In genomic region chr12:36373237-36373998, GRCm38 (mm10) we compare ENCODE assay signal across 12 mouse cellular contexts. TPM values are rescaled to one million over a fixed set of nuclear protein-coding genes. Genes with fewer than 3 reads are reported as not detected.
DNase-seq lines count a peak whose midpoint lies in the region; ATAC-seq and TF ChIP-seq lines count a peak whose summit lies in the region.
"Had no signal": no experiment of that assay in that cellular context is flagged by ENCODE, and none has a peak within 500 bp of the region (broad histone marks: within the 10 kb centered on the region; RNA-seq: fewer than 3 reads in every experiment).

No protein-coding gene starts in this region.

- H3K9me3 ChIP-seq in kidney, embryonic 15.5 days (replicated peaks), result no peaks in the 10 kb centered on the region
- H3K9me3 ChIP-seq in forebrain, embryonic 10.5 days, result no peaks in the 10 kb centered on the region
- H3K9me3 ChIP-seq: embryonic facial prominence, embryonic 13.5 days had no signal

- DNase-seq in kidney, adult 9 months, result peak; percentile 13
- no peak for DNase-seq in spleen, adult 2 months (ENCODE audit: low read depth in 1 of 2, low spot score in 2 of 2)
- DNase-seq in spleen, postnatal 10 days (ENCODE audit: low spot score in 2 of 2), result no peak
- peak; percentile 2 for DNase-seq in embryo, embryonic 10.5 days (ENCODE audit: low spot score)
- DNase-seq in forebrain, embryonic 10.5 days (ENCODE audit: extremely low spot score, low spot score), result no peak
- no peak for DNase-seq in kidney, postnatal 25 days
- DNase-seq: heart, postnatal 36 days; lung, postnatal 14 days; spleen, adult 18-20 months had no signal

- no peak overlapping the region for H3K4me3 ChIP-seq in kidney, embryonic 15.5 days (replicated peaks)
- H3K4me3 ChIP-seq in spleen, adult 2 months (ENCODE audit: extremely low read depth, insufficient read depth, insufficient read length), result no peak overlapping the region
- no peak overlapping the region for H3K4me3 ChIP-seq in forebrain, embryonic 10.5 days
- H3K4me3 ChIP-seq: embryonic facial prominence, embryonic 13.5 days had no signal

- H3K36me3 ChIP-seq in kidney, embryonic 15.5 days, result no peaks in the 10 kb centered on the region
- no peaks in the 10 kb centered on the region for H3K36me3 ChIP-seq in spleen, adult 2 months (ENCODE audit: control insufficient read depth, insufficient read depth, low read length)
- no peaks in the 10 kb centered on the region for H3K36me3 ChIP-seq in forebrain, embryonic 10.5 days (replicated peaks)
- H3K36me3 ChIP-seq: embryonic facial prominence, embryonic 13.5 days had no signal

- H3K9ac ChIP-seq in kidney, embryonic 15.5 days, result no peak overlapping the region
- H3K9ac ChIP-seq: embryonic facial prominence, embryonic 13.5 days had no signal

- H3K4me2 ChIP-seq in kidney, embryonic 15.5 days, result no peak overlapping the region
- H3K4me2 ChIP-seq: embryonic facial prominence, embryonic 13.5 days had no signal

- TF ChIP-seq POLR2A in spleen, adult 2 months (IDR thresholded peaks at IDR 0.05; ENCODE audit: low read depth, low read length), result no peak

- peak; percentile 17; the same call in 1 of the 2 replicates for TF ChIP-seq CTCF in spleen, adult 2 months (IDR thresholded peaks at IDR 0.05; ENCODE audit: extremely low read depth, insufficient read depth, insufficient read length, insufficient replicate concordance)

- no peaks in the 10 kb centered on the region for H3K27me3 ChIP-seq in kidney, embryonic 15.5 days
- no peaks in the 10 kb centered on the region for H3K27me3 ChIP-seq in spleen, adult 2 months (ENCODE audit: control insufficient read depth, insufficient read depth, low read length)
- H3K27me3 ChIP-seq in forebrain, embryonic 10.5 days (ENCODE audit: poor library complexity, severe bottlenecking), result no peaks in the 10 kb centered on the region
- H3K27me3 ChIP-seq: embryonic facial prominence, embryonic 13.5 days had no signal

- no peak overlapping the region for H3K27ac ChIP-seq in kidney, embryonic 15.5 days
- no peak overlapping the region for H3K27ac ChIP-seq in spleen, adult 2 months (ENCODE audit: insufficient read depth, low read length)
- no peak overlapping the region for H3K27ac ChIP-seq in forebrain, embryonic 10.5 days
- H3K27ac ChIP-seq: embryonic facial prominence, embryonic 13.5 days had no signal

- ATAC-seq in kidney, embryonic 15.5 days (replicated peaks; ENCODE audit: low FRiP score), result no peak
- ATAC-seq in inflammation-experienced regulatory T-cells, adult 6 months, result no peak

- no peaks in the 10 kb centered on the region for H3K4me1 ChIP-seq in kidney, embryonic 15.5 days
- no peaks in the 10 kb centered on the region for H3K4me1 ChIP-seq in spleen, adult 2 months (ENCODE audit: control insufficient read depth, insufficient read depth, insufficient read length)
- H3K4me1 ChIP-seq in forebrain, embryonic 10.5 days, result no peaks in the 10 kb centered on the region
- H3K4me1 ChIP-seq: embryonic facial prominence, embryonic 13.5 days had no signal

- WGBS in kidney, embryonic 15.5 days, result 51% methylated on average over 4 of the region's 4 CpGs
- 65% methylated on average over 4 of the region's 4 CpGs for WGBS in spleen, adult 2 months
- 59% methylated on average over 4 of the region's 4 CpGs for WGBS in forebrain, embryonic 10.5 days

RNA-seq across cellular contexts. Expression of gene Ispd, which starts 7.8 kb away (rescaled TPM):
- 15.2 and 16.8 TPM in 2 replicates for polyA plus RNA-seq in kidney, embryonic 15.5 days (2015; fragmentation: Nextera tagmentation; extraction: Ambion mirVana)
- 0.54 and 0.60 TPM in 2 replicates for polyA plus RNA-seq in spleen, adult 2 months (2012; rRNA removed)
- 1 to 10 TPM; 1.7 to 7.2 (median 6.5) TPM for polyA plus RNA-seq in inflammation-experienced regulatory T-cells, adult 6 months (2017; shearing (Covaris generic))
- polyA plus RNA-seq in forebrain, embryonic 10.5 days (2016; fragmentation: Nextera tagmentation; extraction: Ambion mirVana), result 5.7 and 6.2 TPM in 2 replicates

RNA-seq across cellular contexts. Expression of gene D630036H23Rik, which starts 8.6 kb away (rescaled TPM):
- polyA plus RNA-seq in kidney, embryonic 15.5 days (2015; fragmentation: Nextera tagmentation; extraction: Ambion mirVana), result 1.0 and 1.1 TPM in 2 replicates
- polyA plus RNA-seq in spleen, adult 2 months (2012; rRNA removed), result 0.32 and 0.69 TPM in 2 replicates
- polyA plus RNA-seq in inflammation-experienced regulatory T-cells, adult 6 months (2017; shearing (Covaris generic)), result under 1 TPM in 1 of 3 experiments, not detected in 2; 0.75 TPM
- 0.74 and 0.95 TPM in 2 replicates for polyA plus RNA-seq in forebrain, embryonic 10.5 days (2016; fragmentation: Nextera tagmentation; extraction: Ambion mirVana)

RNA-seq across cellular contexts. Expression of gene Sostdc1, which starts 59.5 kb away (rescaled TPM):
- polyA plus RNA-seq in kidney, embryonic 15.5 days (2015; fragmentation: Nextera tagmentation; extraction: Ambion mirVana), result 98.6 and 101 TPM in 2 replicates
- polyA plus RNA-seq in spleen, adult 2 months (2012; rRNA removed), result 1.1 and 1.3 TPM in 2 replicates
- 10 to 100 TPM in 2 of 3 experiments, 1 to 10 TPM in 1; 6.9 to 75.9 (median 74.3) TPM for polyA plus RNA-seq in inflammation-experienced regulatory T-cells, adult 6 months (2017; shearing (Covaris generic))
- 10.2 and 11.4 TPM in 2 replicates for polyA plus RNA-seq in forebrain, embryonic 10.5 days (2016; fragmentation: Nextera tagmentation; extraction: Ambion mirVana)

Comparison
In these comparisons a context has a peak if more than half of its experiments do, and no peak if none do; other contexts are left out.
1. DNase-seq: peak in kidney, adult 9 months (single experiment) and embryo, embryonic 10.5 days (single experiment); none in spleen, adult 2 months (0 of 2), spleen, postnatal 10 days (0 of 2), forebrain, embryonic 10.5 days (single experiment) and kidney, postnatal 25 days (0 of 2).